Mouse (Mus musculus): ENCODE results near the gene Olfr822. TPM values are rescaled to one million over a fixed set of nuclear protein-coding genes. Genes with fewer than 3 reads are reported as not detected.
"Not testable (repeated sequence)": the region's sequence is repeated elsewhere in the genome, so short reads cannot be mapped to it uniquely, and the experiment has no call there.

Gene Olfr822
- polyA plus RNA-seq (2016; fragmentation: Nextera tagmentation; extraction: Ambion mirVana) = not detected in 2 replicates

DNA sequence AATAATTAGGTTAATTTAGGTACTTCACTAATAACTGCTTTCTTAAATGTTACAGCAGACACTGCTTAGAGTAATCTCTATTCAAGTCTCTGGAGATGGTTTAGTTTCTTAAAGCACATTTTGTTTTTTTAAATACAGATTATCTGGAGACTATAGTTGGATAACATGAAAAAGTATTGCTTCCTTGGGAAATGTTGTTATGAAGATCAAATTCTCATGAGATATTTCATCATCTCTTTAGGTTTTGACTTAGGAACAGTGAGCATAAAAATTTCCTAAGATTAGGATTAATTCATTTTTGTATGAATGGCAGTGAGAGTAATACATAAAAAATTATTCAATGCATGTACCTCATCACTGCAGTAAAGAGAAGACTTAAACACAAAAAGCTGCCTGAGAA lies at the start of gene Olfr822:
TSS of gene Olfr822 (plus strand) at position 301 of the 400 bp plus-strand sequence.
- H3K9me3 ChIP-seq = no peaks in the 10 kb centered on the region
- no peaks in the 10 kb centered on the region for H3K36me3 ChIP-seq
- no peak within 1 kb of the TSS for H3K9ac ChIP-seq (replicated peaks)
- no peak within 1 kb of the TSS for H3K4me3 ChIP-seq (replicated peaks)
- H3K27ac ChIP-seq = no peak within 1 kb of the TSS
- no peak for ATAC-seq (ENCODE audit: insufficient number of reproducible peaks, insufficient read depth, low FRiP score, low TSS enrichment, low read depth)
- no peaks in the 10 kb centered on the region for H3K27me3 ChIP-seq
- H3K4me1 ChIP-seq (replicated peaks) = no peaks in the 10 kb centered on the region
- H3K4me2 ChIP-seq = no peak within 1 kb of the TSS

GRCm38 (mm10) chr10:130030048-130030447 lies 41.0 kb upstream of the Olfr822 start, which contains the start of gene Olfr821:
Gene Olfr821, plus strand, starts transcription at chr10:130030348.
- no peak for ATAC-seq (ENCODE audit: insufficient number of reproducible peaks, insufficient read depth, low FRiP score, low TSS enrichment, low read depth)
- no peak within 1 kb of the TSS for H3K27ac ChIP-seq
- no peaks in the 10 kb centered on the region for H3K27me3 ChIP-seq
- H3K4me1 ChIP-seq (replicated peaks) = no peaks in the 10 kb centered on the region
- no peak within 1 kb of the TSS for H3K9ac ChIP-seq (replicated peaks)
- no peak within 1 kb of the TSS for H3K4me3 ChIP-seq (replicated peaks)
- no peaks in the 10 kb centered on the region for H3K9me3 ChIP-seq
- H3K4me2 ChIP-seq = no peak within 1 kb of the TSS
- H3K36me3 ChIP-seq = no peaks in the 10 kb centered on the region

DNA sequence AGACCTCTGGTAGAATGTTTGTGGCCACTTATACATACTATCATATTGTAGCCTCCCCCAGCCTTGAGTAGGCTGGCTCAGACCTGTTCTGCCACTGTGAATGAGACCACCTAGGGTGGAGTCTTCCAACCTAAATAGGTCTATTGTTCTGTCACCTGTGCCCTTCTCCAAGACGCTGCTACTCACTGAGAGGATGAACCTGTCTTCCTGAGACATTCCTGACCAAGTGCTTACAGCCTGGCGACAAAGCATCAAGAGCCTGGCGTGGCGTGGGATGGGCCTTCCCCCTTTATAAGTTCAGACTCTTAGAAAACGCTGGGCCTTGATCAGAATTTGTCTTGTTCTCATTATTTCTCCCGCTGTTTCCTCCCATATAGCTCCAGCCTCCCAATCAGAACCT lies 33.9 kb upstream of the Olfr822 start:
- Histone ChIP-seq H3K4me3 (replicated peaks) (no peak overlapping the region), H3K4me1 (replicated peaks) (no peaks in the 10 kb centered on the region), H3K4me2 (no peak overlapping the region), H3K36me3 (no peaks in the 10 kb centered on the region), H3K27me3 (no peaks in the 10 kb centered on the region), H3K9me3 (no peaks in the 10 kb centered on the region), H3K27ac (no peak overlapping the region), H3K9ac (replicated peaks) (no peak overlapping the region)
- WGBS = 72% methylated on average over 6 of the region's 6 CpGs
- ATAC-seq (ENCODE audit: insufficient number of reproducible peaks, insufficient read depth, low FRiP score, low TSS enrichment, low read depth) = no peak

GRCm38 (mm10) chr10:130092838-130093440 lies 21.9 kb downstream of the Olfr822 start:
- Histone ChIP-seq H3K36me3 (no peaks in the 10 kb centered on the region), H3K9me3 (no peaks in the 10 kb centered on the region), H3K4me2 (no peak overlapping the region), H3K27ac (no peak overlapping the region), H3K4me3 (replicated peaks) (no peak overlapping the region), H3K4me1 (replicated peaks) (no peaks in the 10 kb centered on the region), H3K27me3 (no peaks in the 10 kb centered on the region), H3K9ac (replicated peaks) (no peak overlapping the region)
- no peak for ATAC-seq (ENCODE audit: insufficient number of reproducible peaks, insufficient read depth, low FRiP score, low TSS enrichment, low read depth)
- 22% methylated on average over 5 of the region's 5 CpGs for WGBS

GRCm38 (mm10) chr10:130096104-130096503 lies 25.1 kb downstream of the Olfr822 start:
- H3K27ac ChIP-seq = no peak overlapping the region
- no peak overlapping the region for H3K4me2 ChIP-seq
- no peak for ATAC-seq (ENCODE audit: insufficient number of reproducible peaks, insufficient read depth, low FRiP score, low TSS enrichment, low read depth)
- H3K9ac ChIP-seq (replicated peaks) = no peak overlapping the region
- no peak overlapping the region for H3K4me3 ChIP-seq (replicated peaks)
- no peaks in the 10 kb centered on the region for H3K27me3 ChIP-seq
- H3K36me3 ChIP-seq = no peaks in the 10 kb centered on the region
- H3K9me3 ChIP-seq = no peaks in the 10 kb centered on the region
- no peaks in the 10 kb centered on the region for H3K4me1 ChIP-seq (replicated peaks)

- not testable (repeated sequence) for H3K9ac ChIP-seq (replicated peaks); H3K36me3 ChIP-seq; H3K4me1 ChIP-seq (replicated peaks); H3K27me3 ChIP-seq; ATAC-seq (ENCODE audit: insufficient number of reproducible peaks, insufficient read depth, low FRiP score, low TSS enrichment, low read depth); H3K9me3 ChIP-seq; H3K4me3 ChIP-seq (replicated peaks); H3K4me2 ChIP-seq; H3K27ac ChIP-seq
- WGBS = 90% methylated on average over 1 of the region's 1 CpGs
Observed at GRCm38 (mm10) chr10:130115283-130115682, 44.3 kb downstream of the Olfr822 start, which contains the start of gene Olfr823. Gene Olfr823, minus strand, starts transcription at chr10:130115383.

DNA sequence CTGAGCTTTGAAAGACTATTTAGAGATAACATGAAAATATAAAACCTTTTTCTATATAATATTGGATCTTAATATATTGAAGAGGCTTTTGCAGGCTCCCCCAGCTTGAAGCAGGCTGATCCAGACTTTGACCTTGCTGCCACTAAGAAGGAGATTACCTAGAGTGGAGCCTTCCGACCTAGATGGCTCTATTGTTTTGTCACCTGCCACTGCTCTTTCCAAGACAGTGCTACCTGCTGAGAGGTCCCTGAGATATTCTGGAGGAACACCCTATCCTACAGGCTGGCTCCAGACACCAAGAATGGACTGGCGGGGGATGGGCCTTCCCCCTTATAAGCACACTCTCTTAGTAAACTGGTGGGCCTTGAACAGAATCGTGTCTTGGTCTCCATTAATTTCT lies 45.0 kb downstream of the Olfr822 start:
- H3K9me3 ChIP-seq; H3K9ac ChIP-seq (replicated peaks); ATAC-seq (ENCODE audit: insufficient number of reproducible peaks, insufficient read depth, low FRiP score, low TSS enrichment, low read depth); H3K27me3 ChIP-seq; H3K27ac ChIP-seq; H3K36me3 ChIP-seq; H3K4me3 ChIP-seq (replicated peaks); H3K4me1 ChIP-seq (replicated peaks); H3K4me2 ChIP-seq: not testable (repeated sequence)
- 76% methylated on average over 3 of the region's 3 CpGs for WGBS

Other genes with a start within 250 kb of the Olfr822 start
- not detected in 2 replicates for gene Olfr812, start 225.1 kb upstream of the Olfr822 start, polyA plus RNA-seq (2016; fragmentation: Nextera tagmentation; extraction: Ambion mirVana)
- not detected in 2 replicates for gene Olfr813, start 215.8 kb upstream of the Olfr822 start, polyA plus RNA-seq (2016; fragmentation: Nextera tagmentation; extraction: Ambion mirVana)
- gene Olfr814, start 191.4 kb upstream of the Olfr822 start, polyA plus RNA-seq (2016; fragmentation: Nextera tagmentation; extraction: Ambion mirVana) = not detected in 2 replicates
- not detected in 2 replicates for gene Olfr815, start 165.3 kb upstream of the Olfr822 start, polyA plus RNA-seq (2016; fragmentation: Nextera tagmentation; extraction: Ambion mirVana)
- gene Olfr816, start 155.6 kb upstream of the Olfr822 start, polyA plus RNA-seq (2016; fragmentation: Nextera tagmentation; extraction: Ambion mirVana) = not detected in 2 replicates
- not detected in 2 replicates for gene Olfr818, start 122.1 kb upstream of the Olfr822 start, polyA plus RNA-seq (2016; fragmentation: Nextera tagmentation; extraction: Ambion mirVana)
- not detected in 2 replicates for gene Olfr819, start 103.9 kb upstream of the Olfr822 start, polyA plus RNA-seq (2016; fragmentation: Nextera tagmentation; extraction: Ambion mirVana)
- gene Olfr247, start 95.1 kb upstream of the Olfr822 start, polyA plus RNA-seq (2016; fragmentation: Nextera tagmentation; extraction: Ambion mirVana) = not detected in 2 replicates
- gene Gm10310, start 86.1 kb upstream of the Olfr822 start, polyA plus RNA-seq (2016; fragmentation: Nextera tagmentation; extraction: Ambion mirVana) = not detected in 2 replicates
- gene Olfr820, start 58.6 kb upstream of the Olfr822 start, polyA plus RNA-seq (2016; fragmentation: Nextera tagmentation; extraction: Ambion mirVana) = not detected in 2 replicates
- gene Olfr821, start 40.9 kb upstream of the Olfr822 start, polyA plus RNA-seq (2016; fragmentation: Nextera tagmentation; extraction: Ambion mirVana) = not detected in 2 replicates
- gene Olfr823, start 44.2 kb downstream of the Olfr822 start, polyA plus RNA-seq (2016; fragmentation: Nextera tagmentation; extraction: Ambion mirVana) = not detected in 2 replicates
- gene Olfr824, start 58.8 kb downstream of the Olfr822 start, polyA plus RNA-seq (2016; fragmentation: Nextera tagmentation; extraction: Ambion mirVana) = not detected in 2 replicates
- not detected in 2 replicates for gene Olfr825, start 95.6 kb downstream of the Olfr822 start, polyA plus RNA-seq (2016; fragmentation: Nextera tagmentation; extraction: Ambion mirVana)
- gene Olfr826, start 113.0 kb downstream of the Olfr822 start, polyA plus RNA-seq (2016; fragmentation: Nextera tagmentation; extraction: Ambion mirVana) = not detected in 2 replicates
- not detected in 2 replicates for gene Olfr827, start 143.2 kb downstream of the Olfr822 start, polyA plus RNA-seq (2016; fragmentation: Nextera tagmentation; extraction: Ambion mirVana)
- 0.06 TPM in 1 of 2 replicates, not detected in the other for gene Neurod4, start 209.0 kb downstream of the Olfr822 start, polyA plus RNA-seq (2016; fragmentation: Nextera tagmentation; extraction: Ambion mirVana)

Measured in limb, embryonic 12.5 days (tissue).